Mouse (Mus musculus): Measurements from ENCODE around the gene Rfx1. TPM values are rescaled to one million over a fixed set of nuclear protein-coding genes. Genes with fewer than 3 reads are reported as not detected.

Rfx1 gene
- total and polyA plus RNA-seq, 3 experiments, result 3.2 to 13.1 (median 10.8) TPM

DNA sequence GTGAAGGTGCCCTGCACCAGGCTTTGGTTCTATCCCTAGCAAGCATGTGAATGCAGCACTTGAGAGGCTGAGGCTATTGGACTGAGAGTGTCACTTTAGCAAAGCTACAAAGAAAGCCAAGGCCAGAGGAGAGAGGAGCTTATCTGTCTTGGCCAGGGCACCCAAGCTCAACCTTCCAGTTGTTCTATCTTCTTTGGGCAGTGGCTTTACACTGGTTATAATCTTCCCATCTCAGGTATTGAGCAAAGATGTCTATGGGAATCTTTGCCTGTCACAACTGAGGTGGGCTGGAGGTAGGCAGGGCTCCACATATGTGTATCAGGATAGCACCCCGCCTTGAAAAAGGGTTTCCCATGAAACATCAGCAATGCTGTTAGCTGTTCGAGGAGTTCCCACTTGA lies 6.4 kb upstream of the Rfx1 start:
- TF ChIP-seq TCF12 (IDR thresholded peaks at IDR 0.05; ENCODE audit: low read depth, low read length) (no peak), ZKSCAN1 (IDR thresholded peaks at IDR 0.05; ENCODE audit: borderline replicate concordance, low read depth, low read length) (no peak), USF1 (IDR thresholded peaks at IDR 0.05; ENCODE audit: low read depth, low read length) (no peak), ZMIZ1 (IDR thresholded peaks at IDR 0.05; ENCODE audit: low read depth, low read length) (no peak), MAZ (IDR thresholded peaks at IDR 0.05; ENCODE audit: low read depth, low read length) (no peak), TBP (conservative IDR thresholded peaks at IDR 0.05; ENCODE audit: low read depth, low read length) (no peak), ELF1 (IDR thresholded peaks at IDR 0.05; ENCODE audit: low read depth, low read length) (no peak), UBTF (IDR thresholded peaks at IDR 0.05; ENCODE audit: low read depth, low read length) (no peak), ZC3H11A (IDR thresholded peaks at IDR 0.05; ENCODE audit: low read depth, low read length) (no peak), POLR2A (IDR thresholded peaks at IDR 0.05; ENCODE audit: low read depth, low read length) (no peak), E2F4 (IDR thresholded peaks at IDR 0.05; ENCODE audit: insufficient replicate concordance, low read depth, low read length) (no peak), ETS1 (conservative IDR thresholded peaks at IDR 0.05; ENCODE audit: low read depth, low read length) (no peak), JUN (IDR thresholded peaks at IDR 0.05; ENCODE audit: insufficient read depth, low read depth, low read length) (no peak), RCOR1 (conservative IDR thresholded peaks at IDR 0.05; ENCODE audit: low read depth, low read length) (no peak), MAFK (IDR thresholded peaks at IDR 0.05; ENCODE audit: insufficient replicate concordance, low read length) (no peak), MYC (IDR thresholded peaks at IDR 0.05; ENCODE audit: low read depth, low read length) (no peak), NRF1 (IDR thresholded peaks at IDR 0.05; ENCODE audit: low read depth, low read length) (no peak)
- dilution Hi-C loops (cut with MboI; ENCODE audit: extremely low pct_ligation_motif_present, extremely low pct_unique_long_range_greater_than_20kb, low sequenced_read_pairs), result no loop called here

DNA sequence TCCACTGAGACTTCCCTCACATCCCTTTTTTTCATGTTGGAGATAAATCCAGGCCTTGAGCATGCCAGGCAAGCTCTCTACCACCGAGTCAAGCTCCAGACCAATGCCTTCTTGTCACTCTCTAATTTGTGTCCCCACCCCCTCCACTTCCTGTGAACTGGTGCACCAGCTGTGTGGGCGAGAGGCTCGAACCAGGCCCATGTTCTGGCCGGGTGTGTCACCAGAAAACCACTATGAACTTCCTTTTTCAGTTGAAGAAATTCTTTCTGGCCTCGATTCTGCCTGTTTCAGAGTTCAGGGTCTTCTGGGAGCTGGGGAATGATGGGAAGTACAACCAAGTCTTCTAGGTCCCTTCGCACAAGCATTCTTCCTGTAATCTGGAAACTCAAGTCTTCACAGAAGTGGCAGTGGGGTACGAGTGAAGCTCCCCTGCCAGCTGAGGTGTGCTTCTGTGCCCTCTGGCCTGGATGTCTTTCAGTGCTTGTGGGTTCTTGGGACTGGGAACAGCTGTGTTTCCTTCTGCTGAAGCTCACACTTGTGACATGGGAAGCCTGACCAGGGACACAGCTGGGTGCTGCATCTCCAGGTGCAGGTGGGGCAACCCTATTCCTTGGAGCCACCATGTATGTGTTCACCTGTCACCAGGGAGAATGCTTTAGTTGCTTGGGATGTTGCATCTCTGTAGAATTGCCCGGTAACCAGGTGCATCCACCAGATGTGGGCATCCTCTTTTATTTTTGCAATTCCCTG lies 2.6 kb upstream of the Rfx1 start:
- Histone ChIP-seq H3K36me3 (replicated peaks in 1 of 2; ENCODE audit: control insufficient read depth in 1 of 2, insufficient read depth in 1 of 2, low read length in 1 of 2) (no peaks in the 10 kb centered on the region), H3K4me2 (ENCODE audit: insufficient read depth, low read depth, poor library complexity, severe bottlenecking) (no peak overlapping the region), H3K27ac (ENCODE audit: insufficient read depth, low read depth) (peak overlapping the region; percentile 31), H3K9ac (ENCODE audit: insufficient read depth, low read depth) (no peak overlapping the region), H3K79me2 (replicated peaks; ENCODE audit: control insufficient read depth, extremely low read depth, insufficient read depth, poor library complexity, severe bottlenecking) (peaks cover 8% of the 10 kb centered on the region; the same call in 1 of the 2 replicates), H3K4me1 (ENCODE audit: control insufficient read depth in 1 of 2, insufficient read depth in 2 of 2) (peaks cover 13 to 39% of the 10 kb centered on the region in 2 experiments), H3K27me3 (replicated peaks) (no peaks in the 10 kb centered on the region), H3K4me3 (replicated peaks in 1 of 3; ENCODE audit: low read depth in 2 of 3, low read length in 2 of 3, poor library complexity in 1 of 3) (no peak overlapping the region), H3K9me3 (replicated peaks; ENCODE audit: low read length) (no peaks in the 10 kb centered on the region)
- dilution Hi-C loops (cut with MboI; ENCODE audit: extremely low pct_ligation_motif_present, extremely low pct_unique_long_range_greater_than_20kb, low sequenced_read_pairs), result no loop called here
- DNase-seq (ENCODE audit: extremely low read depth), result peak; percentile 72
- in situ Hi-C loops (cut with MboI; ENCODE audit: low pct_ligation_motif_present, low pct_unique_long_range_greater_than_20kb, low sequenced_read_pairs), result no loop called here
- TF ChIP-seq ZMIZ1 (IDR thresholded peaks at IDR 0.05; ENCODE audit: low read depth, low read length), result no peak
- TF ChIP-seq E2F4 (IDR thresholded peaks at IDR 0.05; ENCODE audit: insufficient replicate concordance, low read depth, low read length), result no peak
- TF ChIP-seq HCFC1 (IDR thresholded peaks at IDR 0.05; ENCODE audit: low read depth, low read length), result 0 out of 2 replicates have a peak, but pooled peaks have one; percentile 18
- TF ChIP-seq ZNF384 (IDR thresholded peaks at IDR 0.05; ENCODE audit: low read depth, low read length), result no peak
- no peak for TF ChIP-seq JUN (IDR thresholded peaks at IDR 0.05; ENCODE audit: insufficient read depth, low read depth, low read length)
- no peak for TF ChIP-seq JUND (conservative IDR thresholded peaks at IDR 0.05; ENCODE audit: low read depth, low read length)
- TF ChIP-seq GABPA (IDR thresholded peaks at IDR 0.05; ENCODE audit: insufficient replicate concordance, low read depth, low read length), result no peak
- no peak for TF ChIP-seq USF1 (IDR thresholded peaks at IDR 0.05; ENCODE audit: low read depth, low read length)
- TF ChIP-seq CHD2 (IDR thresholded peaks at IDR 0.05; ENCODE audit: low read length), result peak; percentile 70; the same call in 1 of the 2 replicates
- TF ChIP-seq TCF12 (IDR thresholded peaks at IDR 0.05; ENCODE audit: low read depth, low read length), result peak; percentile 41; the same call in 1 of the 2 replicates
- 0 out of 2 replicates have a peak, but pooled peaks have one; percentile 34 for TF ChIP-seq ELF1 (IDR thresholded peaks at IDR 0.05; ENCODE audit: low read depth, low read length)
- peak; percentile 43 for TF ChIP-seq POLR2A (IDR thresholded peaks at IDR 0.05; ENCODE audit: low read depth, low read length)

More for the DNA sequence above, 6.4 kb upstream of the Rfx1 start:
- Histone ChIP-seq H3K9ac (ENCODE audit: insufficient read depth, low read depth) (no peak overlapping the region), H3K4me3 (replicated peaks in 1 of 3; ENCODE audit: low read depth in 2 of 3, low read length in 2 of 3, poor library complexity in 1 of 3) (no peak overlapping the region), H3K4me1 (ENCODE audit: control insufficient read depth in 1 of 2, insufficient read depth in 2 of 2) (peaks cover 9 to 20% of the 10 kb centered on the region in 2 experiments), H3K27me3 (replicated peaks) (peaks cover 2% of the 10 kb centered on the region), H3K36me3 (replicated peaks in 1 of 2; ENCODE audit: control insufficient read depth in 1 of 2, insufficient read depth in 1 of 2, low read length in 1 of 2) (no peaks in the 10 kb centered on the region), H3K79me2 (replicated peaks; ENCODE audit: control insufficient read depth, extremely low read depth, insufficient read depth, poor library complexity, severe bottlenecking) (no peaks in the 10 kb centered on the region), H3K27ac (ENCODE audit: insufficient read depth, low read depth) (no peak overlapping the region), H3K4me2 (ENCODE audit: insufficient read depth, low read depth, poor library complexity, severe bottlenecking) (no peak overlapping the region), H3K9me3 (replicated peaks; ENCODE audit: low read length) (no peaks in the 10 kb centered on the region)
- no peak for DNase-seq (ENCODE audit: extremely low read depth)
- in situ Hi-C loops (cut with MboI; ENCODE audit: low pct_ligation_motif_present, low pct_unique_long_range_greater_than_20kb, low sequenced_read_pairs), result no loop called here

All from CH12.LX (cell line).